Mouse (Mus musculus) kidney, postnatal 14 days (tissue): ENCODE results near the gene Shroom3.
A peak's percentile ranks its signal among the peaks of the same experiment; 100 is the strongest.

ENCODE experiments used
- DNase-seq: peaks from one replicate; pipeline ENCODE4 v3.0.0; 2022; ENCODE audit warnings: mixed read lengths

Shroom3 gene

DNA sequence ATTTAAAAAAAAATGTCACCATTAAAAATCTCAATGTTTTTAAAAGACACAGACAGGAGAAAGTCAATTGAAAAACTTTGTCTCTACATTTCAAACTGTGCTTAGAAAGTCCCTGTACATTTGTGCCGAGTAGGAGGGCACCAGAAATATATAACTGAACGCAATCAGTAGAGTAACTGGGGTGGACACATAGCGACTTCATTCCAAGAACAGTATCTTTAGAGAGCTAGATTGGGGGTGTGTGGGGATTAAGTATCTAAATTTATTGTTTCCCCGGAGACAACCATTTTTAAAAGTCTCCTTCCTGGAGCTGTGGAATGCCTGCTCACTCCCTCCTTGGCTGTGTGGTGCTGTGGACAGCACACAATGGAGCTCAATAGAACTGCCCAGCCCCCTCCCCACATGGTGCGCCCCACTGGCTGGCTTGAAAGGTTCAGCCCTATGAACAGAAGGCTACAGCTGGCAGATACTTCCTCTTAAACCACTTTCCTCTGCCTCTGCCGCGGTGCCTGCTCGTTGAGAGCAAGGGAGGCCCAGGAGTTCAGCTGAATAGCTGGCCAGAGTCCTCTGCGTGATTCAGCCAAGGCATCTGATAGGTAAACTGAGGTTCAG lies 127.8 kb downstream of the Shroom3 start:
- peak; percentile 31 for DNase-seq

DNA sequence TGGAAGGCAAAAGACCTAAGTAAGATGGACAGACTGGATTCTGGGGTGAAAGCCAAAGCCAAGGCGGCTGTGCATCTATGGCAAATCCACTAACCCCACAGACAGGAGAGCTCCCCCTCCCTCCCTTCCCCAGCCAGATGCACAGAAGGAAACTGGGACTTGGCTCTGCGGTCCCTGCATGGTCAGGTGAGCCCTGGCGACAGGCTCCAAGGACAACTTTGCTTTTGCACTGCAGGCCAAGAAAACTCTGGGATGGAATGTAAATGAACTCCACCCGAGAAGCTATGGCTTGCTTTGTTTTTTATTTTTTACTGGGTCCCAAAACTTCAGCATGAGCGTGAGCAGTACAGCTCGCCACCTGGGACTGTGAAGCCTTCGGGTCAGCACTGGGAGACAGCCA lies 128.5 kb downstream of the Shroom3 start:
- peak; percentile 52 for DNase-seq

DNA sequence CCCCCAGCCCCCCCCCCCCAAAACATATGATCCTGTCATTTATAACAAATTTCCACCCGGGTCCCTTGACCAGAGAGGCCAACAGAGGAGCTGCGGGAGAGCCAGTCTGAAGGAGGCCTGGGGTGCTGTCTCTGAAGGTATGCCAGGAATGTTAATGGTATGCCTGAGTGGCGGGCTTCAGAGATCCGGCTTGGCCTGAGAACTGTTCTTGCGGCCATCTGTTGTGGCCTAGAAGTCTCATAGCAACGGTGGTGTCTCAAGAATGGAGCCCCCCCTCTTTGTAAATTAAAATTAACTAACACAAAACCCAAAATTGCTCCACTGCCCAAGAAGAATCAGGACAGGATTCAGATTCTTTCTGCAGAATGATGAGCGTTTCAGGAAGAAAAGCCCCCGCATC lies 129.7 kb downstream of the Shroom3 start:
- peak; percentile 81 for DNase-seq

DNA sequence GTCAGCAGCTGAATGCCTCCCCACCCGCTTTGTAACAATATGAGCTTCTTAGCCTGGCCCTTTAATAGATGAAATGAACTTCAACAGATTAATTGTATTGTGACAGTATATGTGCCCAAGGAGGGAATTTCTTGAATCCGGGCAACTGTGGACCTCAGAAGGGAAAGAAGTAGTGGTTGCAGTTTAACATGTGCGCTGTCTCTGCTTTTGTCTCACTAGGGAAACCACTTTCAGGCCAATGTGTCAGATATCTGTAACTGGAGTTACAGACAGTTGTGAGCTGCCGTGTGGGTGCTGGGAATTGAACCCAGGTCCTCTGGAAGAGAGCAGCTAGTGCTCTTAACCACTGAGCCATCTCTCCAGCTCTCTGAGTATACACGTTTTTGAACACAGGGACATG lies 130.3 kb downstream of the Shroom3 start:
- DNase-seq: no peak

DNA sequence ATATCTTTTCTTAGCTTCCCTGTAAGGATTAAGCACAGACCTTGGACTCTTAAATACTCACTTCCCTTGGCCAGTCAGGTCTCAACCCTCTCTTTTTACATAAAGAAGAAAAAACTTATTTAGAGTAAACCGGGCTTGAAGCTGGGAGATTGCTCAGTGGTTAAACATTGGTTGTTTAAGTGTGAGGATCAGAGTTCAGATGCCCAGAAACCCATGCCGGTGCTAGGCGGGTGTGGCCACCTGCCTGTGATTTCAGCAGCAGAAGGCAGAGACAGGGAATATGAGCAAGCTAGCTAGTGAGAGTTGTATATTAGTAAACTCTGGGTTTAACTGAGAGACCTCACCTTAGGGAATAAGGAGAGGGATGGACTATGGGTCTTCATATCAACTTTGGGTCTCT lies 131.4 kb downstream of the Shroom3 start:
- peak; percentile 52 for DNase-seq

DNA sequence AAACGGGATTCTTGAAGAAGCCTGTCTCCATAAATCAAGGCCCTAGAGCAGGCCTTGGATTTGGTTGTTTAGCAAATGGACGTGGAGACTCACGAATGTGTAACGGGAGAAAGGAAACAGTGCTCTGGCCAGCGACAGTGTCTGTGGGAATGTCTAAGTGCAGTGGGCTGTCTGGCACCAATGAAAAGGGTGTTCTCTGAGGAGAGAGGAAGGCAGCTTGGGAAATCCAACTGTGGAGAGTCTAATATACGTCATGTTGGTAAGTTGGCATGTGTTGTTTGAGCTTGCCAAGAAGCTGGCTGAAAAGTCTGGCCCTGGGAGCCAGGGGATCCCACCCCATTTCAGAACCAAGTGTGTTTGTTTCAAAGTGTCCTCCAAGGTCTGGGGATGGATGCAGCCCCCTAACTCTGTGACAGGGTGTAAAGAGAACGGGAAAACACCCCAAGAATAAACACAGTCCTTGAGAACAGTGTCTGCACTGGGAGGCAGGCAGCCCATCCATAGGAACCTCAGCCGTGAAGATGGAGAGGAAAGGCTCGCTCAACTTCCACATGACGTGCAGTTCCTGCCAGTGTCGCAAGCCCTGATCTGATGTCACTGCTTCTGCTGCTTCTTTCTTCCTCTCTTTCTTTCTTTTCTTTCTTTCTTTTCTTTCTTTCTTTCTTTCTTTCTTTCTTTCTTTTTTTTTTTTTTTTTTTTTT lies 134.0 kb downstream of the Shroom3 start:
- no peak for DNase-seq

DNA sequence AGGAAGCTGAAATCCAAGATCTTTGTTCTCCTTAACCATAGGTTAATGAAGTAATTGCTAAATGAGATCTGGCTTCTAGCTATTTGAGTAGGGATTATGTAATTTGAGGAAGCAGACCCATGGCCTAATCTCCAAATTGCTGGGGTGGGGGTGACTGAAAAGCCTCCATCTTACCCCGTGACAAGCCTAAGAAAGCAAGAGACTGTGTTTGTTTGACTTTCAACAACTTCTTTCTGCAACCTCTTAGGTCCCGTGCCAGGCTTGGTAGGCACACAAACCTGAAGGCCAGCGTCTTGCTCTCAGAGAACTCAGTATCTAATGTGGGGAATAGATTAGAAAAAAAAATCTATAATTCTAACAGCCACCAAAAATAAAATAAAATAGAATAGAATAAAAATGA lies 138.1 kb downstream of the Shroom3 start:
- DNase-seq: no peak

DNA sequence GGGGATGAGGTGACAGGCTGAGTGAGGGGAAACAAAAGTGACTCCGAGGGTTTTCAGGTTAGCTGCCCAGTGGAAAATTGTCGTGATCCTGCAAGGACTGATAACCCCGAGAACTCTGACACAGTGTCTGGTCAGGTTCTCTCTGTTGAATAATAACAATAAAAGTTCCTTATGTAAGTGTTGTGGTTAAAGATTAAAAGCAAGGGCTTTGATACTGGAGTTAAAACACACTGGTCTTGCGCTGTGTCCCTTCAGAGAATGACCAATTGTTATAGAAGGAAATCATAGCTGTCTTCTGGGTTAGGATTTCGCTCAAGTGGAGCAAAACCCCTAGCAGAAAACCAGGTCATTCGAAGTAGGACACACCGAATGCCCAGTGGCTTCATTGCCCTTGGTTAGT lies 140.3 kb downstream of the Shroom3 start:
- no peak for DNase-seq

DNA sequence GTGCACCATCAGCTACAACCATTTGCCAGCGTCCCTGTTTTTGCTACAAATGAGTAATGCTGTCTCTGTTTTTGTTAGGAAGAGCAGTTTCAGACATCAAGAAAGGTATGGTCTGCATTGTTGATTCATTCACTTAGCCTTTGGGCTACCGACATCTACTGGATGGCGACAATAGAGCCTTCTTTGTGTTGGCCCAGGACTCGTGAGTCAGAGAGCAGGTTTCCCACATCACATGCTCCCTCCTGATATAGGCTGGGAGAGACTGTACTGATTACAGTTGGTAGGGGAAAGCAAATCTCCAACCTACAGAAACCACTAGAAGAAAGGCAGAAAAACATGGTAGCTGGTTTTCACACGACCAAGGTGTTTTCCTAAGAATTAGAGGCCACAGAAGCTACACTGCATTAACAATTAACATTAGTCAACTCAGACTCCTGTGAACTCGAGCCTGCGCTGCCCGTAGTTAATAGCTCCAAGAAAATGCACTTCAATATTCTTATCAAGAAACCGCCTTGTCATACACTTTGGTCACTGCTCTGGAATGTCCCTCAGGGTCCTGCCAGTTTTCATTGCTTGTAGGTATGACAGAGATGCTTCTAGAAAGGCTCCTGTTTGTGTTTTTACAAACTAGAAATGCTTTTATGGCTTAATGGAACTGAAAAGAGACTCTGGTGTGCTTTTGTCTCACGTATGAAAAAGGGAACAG lies 141.2 kb downstream of the Shroom3 start:
- no peak for DNase-seq

DNA sequence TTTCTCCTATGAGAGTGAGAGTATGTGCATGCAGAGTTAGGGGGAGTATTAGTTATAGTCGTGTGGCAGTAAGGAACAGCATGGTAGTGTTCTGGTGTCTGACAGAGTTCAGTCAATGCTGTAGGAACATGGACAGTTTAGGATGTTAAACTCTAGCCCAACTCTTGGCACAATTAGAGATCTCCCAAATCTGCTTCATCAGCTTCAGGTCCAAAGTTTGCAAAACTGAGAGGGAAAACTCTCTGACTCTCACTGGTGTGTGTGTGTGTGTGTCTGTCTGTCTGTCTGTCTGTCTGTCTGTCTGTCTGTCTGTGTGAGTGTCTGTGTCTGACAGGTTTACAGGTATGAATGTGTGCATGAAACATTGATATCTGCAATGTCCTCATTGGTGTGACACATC lies 147.2 kb downstream of the Shroom3 start:
- DNase-seq: no peak

DNA sequence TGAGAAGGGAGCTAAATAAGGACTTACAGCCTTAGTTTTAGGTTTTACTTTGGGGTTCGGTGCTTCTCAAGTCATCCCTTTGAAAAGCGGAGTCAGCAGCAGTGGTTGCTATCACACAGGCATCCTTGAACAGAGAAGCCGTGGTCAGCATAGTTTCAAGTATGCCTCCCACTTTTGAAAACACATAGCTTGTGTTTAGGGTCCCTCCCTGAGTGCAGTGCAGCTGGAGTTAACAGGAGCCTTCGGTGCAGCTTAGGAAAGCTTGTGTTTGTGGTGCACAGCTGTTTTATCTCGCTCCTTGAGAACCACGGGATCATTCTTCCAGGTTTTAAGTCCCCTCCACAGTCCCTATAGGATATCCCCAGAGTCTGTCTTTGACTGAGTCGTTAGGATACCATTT lies 151.3 kb downstream of the Shroom3 start:
- DNase-seq: no peak

DNA sequence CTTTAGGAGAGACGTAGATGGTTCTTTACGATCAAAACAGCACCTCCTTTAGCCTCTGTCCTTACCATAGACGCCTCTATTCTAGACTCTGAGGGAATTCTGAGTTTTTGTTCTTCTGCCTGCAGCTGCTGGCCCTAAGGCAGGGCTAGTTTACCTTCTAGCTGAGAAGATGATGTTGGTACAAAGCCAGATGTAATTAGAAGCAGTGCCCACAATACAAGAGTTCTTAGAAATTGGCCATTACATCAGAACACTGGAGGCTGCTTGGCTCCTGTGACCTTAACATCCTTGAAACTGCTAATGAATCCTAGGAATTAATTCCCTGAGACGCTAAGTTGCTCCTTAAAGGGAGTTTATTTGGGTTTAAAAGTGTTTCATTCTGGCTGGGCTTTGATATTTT lies 154.1 kb downstream of the Shroom3 start:
- DNase-seq: no peak

DNA sequence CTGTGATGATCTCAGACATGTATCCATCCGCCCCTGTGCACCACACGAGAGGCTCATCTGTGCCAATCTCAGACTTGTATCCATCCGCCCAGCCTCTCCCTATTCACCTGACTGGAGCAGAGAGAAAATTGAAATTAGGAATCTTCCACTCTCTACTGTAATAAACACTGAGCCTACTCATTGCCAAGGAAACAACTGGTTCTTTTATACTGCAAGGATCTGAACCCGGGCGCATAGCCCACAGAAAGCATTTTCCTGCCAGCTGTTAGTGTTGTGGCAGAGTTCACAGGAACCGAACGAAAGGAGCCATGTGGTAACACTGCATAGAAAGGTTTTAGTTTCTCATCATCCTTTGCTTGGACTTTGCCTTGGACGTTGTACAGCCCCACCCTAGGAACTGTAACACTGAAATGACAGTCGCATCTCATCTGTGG lies 155.1 kb downstream of the Shroom3 start:
- DNase-seq: no peak

DNA sequence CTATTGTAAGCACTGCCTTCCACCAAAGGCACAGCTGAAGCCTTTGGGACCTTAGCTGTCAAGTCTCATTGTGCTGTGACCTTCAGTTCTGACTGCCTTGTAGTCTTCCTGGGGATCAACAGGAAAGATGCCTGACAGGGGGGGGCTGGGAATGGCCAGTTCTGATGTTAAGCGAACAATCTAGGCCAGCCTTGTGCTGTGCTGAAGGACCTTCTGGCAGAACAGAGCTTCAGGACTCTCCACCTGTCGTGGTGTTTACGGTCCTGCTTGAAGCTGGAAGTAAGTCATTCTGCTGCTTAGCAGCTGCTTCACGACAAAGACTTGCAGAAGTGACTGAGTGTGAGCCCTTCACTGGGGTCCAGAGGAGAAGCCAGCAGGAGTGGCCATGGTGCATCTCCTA lies 156.1 kb downstream of the Shroom3 start:
- DNase-seq: no peak

DNA sequence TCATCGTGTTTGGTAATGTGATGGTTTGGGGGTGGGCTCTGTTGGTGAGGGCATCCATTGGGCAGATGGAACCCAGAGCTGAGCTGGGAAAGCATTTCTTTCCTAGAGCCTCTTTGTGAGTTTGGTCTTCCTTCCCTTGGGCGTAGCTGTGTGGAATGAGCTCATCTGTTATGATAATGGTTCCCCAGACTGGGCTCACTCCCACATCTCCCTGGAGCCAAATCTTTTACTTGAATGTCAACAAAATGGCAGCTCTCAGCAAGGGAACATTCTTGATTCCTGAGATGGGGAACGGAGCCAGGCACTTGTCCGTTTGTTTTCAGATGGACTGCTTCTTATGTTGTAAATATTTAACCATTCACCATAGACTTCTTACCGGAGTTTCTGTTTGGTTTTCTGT lies 158.2 kb downstream of the Shroom3 start:
- DNase-seq: peak; percentile 63

DNA sequence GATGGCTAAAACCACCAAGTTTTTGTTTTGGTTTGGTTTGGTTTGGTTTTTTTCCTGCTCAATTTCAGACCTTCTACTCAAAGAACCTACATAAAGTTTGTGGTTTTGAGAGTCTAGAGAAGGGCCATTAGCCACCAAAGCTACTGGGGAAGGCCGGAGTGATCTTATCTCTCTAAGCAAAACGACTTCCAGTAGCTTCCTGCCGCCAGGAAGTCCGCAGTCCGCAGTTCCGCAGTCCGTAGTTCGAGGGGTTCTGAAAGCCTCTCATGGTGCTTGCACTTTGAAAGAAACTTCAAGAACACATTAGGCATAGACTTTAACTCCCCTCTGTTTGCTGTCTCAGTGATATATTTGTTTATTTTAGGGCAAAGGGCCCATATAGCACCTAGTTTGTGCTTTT lies 159.2 kb downstream of the Shroom3 start:
- DNase-seq: no peak

DNA sequence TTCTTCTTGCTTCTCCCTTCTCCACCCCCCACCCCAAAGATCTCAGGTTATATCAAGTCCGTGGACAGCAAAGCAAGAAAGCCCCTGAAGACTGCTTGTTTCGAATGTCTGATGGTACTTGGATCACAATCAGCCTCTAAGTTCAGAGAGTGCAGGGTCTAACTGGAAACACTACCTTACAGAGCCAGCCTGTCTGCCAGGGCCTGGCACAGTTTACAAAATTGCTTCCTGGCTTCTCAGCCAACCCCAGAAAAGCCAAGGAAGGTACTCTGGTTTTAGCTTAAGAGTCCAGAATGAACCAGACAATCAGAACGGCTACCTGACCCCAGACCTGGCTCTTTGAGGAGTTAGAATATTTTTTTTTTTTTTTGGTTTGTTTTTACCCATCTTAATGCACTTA lies 159.6 kb downstream of the Shroom3 start:
- peak; percentile 29 for DNase-seq

DNA sequence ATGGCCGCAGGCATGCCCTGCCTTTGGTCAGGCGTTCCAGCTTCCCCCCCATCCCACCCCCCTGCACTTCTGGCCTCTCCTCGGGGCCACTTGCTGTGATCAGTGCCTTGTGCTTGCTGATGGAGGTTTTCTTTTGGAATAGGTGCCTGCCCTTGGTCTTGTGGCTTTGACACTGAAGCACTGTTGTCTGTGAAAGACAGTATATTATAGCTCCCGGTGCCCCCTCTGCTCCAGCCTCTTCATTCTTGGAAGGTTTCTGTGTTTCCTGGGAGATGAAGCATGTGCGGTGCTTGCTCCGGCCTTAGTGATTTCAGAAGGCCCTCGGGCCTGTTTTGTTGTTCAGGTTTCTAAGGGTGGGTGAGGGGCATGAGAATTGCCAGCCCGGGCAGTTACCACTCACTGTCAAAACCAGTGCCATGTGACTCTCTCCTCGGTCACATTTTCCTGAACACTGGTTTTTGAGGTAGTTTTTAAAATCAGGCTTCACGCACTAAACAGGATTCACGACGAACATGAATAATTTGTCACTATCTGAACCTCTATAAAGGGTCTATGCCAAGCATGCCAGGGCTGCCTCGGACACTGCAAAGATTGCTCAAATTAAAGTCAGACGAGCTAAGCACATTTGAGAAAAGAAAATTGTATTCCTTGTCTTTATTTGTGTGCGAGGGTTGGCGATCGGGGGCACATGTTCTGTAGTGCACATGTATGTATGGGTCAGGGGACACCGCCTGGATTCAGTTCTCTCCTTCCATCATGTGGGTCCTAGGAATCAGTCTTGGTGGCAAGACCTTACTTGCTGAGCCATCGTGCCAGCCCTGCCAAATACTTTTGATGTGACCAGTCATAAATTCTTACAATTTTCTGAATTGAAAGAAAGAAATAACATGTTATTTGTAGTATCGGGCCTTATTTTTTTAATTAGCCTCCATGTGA lies 160.9 kb downstream of the Shroom3 start:
- peak; percentile 31 for DNase-seq

DNA sequence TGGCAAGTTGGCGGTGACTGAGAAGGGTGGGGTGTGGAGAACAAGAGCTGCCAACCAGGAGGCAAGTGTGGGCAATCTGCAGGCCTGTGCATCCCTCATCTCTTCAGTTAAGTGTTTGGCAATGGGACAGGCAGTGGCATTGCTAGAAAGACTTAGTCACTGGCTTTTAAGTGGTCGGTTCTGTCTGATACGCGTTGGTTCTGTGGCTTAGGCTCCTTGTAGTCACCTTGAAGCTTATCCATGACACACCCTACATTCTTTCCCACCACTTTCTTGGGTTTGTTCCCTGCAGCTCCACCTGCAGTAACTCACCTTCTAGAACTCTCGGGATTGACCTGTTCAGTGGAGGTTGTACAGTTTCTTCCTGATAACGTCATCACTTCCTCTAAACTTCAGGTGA lies 166.5 kb downstream of the Shroom3 start:
- DNase-seq: no peak

DNA sequence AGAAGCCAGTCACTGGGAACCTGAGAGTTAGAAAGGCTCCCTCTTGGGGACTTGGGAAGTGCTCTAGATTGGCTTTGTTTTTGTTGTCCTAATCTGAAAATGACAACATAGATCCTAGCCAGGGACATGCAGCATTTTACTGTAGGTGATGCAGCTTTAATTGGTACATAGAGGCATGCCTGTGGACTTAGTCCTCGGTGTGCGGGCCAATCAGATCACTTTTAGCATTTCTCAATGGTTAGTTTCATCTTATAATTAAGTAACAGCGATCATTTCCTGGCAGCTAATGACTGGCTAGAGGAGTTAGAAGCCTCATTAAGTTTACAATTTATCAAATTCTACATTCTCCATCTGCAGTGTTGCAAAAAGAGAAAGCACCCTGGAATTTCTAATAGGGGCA lies 167.7 kb downstream of the Shroom3 start:
- no peak for DNase-seq

DNA sequence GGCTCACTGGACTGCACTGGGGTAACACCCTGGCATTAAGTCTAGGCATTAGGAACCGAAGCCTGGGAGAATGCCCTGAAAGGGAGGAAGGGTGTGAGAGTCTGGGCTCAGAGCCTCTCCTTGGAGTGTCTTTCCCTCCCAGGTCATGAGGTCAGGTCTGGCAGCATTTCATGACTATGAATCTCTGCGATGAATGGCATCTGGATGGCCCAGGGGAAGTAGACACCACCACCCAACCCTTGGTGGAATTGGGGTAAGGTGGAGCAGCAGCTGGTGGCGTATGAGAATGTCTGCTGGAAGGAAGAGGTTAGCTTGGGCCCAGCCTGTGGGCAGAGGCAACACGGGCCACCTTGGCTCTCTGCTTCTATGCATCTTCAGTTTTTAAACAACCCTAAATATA lies 171.7 kb downstream of the Shroom3 start:
- DNase-seq: no peak

DNA sequence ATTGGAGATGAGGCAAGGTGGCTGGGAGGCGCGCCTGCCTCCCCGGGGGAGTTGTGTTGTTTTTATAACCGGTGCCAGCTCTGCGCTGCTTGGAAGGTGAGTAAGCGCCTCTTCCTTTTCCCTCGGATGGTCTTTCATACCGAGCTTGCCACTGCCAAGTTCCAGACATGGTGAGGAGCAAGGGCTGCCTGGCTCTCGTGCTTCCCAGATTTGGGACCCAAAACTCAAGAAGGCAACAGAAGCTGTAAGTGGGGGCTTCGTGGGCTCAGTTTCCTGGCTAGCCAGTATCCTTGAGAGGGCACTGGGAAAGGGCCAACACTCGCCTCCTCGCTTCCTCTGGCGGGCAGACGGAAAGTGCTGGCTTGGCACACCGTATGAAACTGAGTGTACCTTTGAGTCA lies 173.1 kb downstream of the Shroom3 start:
- DNase-seq: peak; percentile 38

DNA sequence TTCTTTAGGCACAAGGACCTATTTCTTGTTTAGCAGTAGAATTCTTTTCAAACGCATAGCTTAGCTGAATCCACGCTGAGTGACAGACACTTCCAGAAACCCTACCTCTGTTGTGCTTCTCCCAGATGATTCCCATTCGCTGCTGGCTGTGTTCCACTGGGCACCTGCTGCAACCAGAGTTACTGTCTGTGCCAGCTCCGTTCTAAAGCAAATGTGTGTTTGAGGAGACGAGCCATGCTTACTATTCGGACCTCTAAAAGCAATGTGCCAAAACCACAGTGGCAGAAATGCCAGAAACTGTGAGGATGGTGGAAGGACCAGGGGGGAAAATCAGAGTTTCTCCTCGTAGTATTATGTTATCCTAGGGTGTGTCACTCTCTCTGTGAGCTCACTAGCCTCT lies 173.9 kb downstream of the Shroom3 start:
- DNase-seq: no peak
